Mouse (Mus musculus): Measurements from ENCODE around the gene Lrrc15.

Lrrc15 gene

DNA sequence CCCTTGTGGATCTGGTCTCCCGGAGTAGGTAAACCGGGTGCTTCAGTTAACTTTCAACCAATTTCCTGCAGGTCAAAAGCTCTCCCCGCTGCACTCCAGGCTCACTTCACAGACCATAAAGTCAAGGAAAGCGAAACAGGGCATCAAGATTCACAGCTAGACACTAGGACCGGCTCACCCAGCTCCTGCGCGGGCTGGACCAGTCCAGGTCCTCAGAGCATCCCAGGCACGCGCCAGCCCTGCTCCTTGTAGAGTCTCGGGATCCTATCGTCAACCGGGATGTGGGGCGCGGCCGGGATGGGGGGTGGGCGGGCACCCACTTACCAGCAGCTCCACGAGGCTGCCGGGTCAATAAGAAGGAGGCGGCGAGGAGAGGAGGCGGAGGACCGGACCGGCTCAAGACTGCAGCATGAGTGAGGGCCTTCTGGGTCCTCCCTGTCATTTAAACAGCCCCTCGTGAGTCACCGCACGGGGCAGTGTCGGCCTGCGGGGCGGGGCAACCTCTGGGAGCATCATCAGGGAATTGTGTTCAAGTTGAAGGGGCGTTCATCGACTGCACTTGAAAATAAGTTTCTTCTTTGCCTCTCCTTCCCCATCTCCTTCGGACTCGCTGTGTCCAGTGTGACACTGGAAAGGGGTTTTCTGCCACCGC is at the start of gene Lrrc15:
Gene Lrrc15, minus strand, starts transcription at position 413 of the 652 bp plus-strand sequence.
- in situ Hi-C loops (cut with MboI; ENCODE audit: low pct_unique_long_range_greater_than_20kb in 1 of 2, low sequenced_read_pairs in 2 of 2, unreplicated experiment in 1 of 2), result no loop called here

DNA sequence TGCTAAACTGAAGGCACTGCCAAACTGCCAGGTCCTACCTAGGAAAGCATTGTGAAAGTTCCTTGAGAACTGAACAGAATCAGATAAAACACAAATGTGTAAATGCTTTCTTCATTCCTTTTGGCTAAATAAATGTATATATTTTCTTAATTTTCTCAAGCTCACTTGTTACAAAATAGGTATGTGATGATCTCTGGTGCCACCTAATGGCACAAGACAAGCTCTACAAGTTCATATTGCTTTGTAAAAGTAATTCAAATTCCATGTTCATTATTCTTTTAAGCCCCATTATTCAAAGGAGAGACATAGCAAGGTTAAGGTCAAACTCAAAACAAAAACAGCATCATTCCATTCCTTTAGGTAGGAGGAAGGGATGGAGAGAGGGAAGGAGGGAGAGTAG is 31.2 kb upstream of the Lrrc15 start:
- in situ Hi-C loops (cut with MboI; ENCODE audit: low pct_unique_long_range_greater_than_20kb in 1 of 2, low sequenced_read_pairs in 2 of 2, unreplicated experiment in 1 of 2), result no loop called here

DNA sequence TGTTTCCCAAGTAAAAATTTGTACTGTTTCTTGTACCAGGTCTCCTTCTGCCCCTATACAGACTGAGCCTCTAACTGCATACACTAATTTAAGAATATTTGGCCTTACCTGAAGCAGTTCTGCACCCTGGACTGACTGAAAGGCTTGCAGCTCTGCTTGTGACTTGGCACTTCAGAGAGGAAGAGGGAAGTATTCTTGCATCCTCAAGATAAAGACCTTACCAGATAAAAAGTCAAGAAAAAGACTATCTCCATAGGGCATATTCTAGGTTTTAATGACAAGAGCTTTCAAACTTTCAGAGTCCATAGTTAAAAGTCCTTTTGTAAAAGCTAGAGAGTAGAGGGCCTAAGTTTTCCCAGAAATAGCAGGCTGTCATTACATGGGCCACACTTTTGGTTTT is 27.6 kb upstream of the Lrrc15 start, which contains the start of gene Gp5:
Gene Gp5, minus strand, starts transcription at position 133 of the 400 bp plus-strand sequence.
- in situ Hi-C loops (cut with MboI; ENCODE audit: low pct_unique_long_range_greater_than_20kb in 1 of 2, low sequenced_read_pairs in 2 of 2, unreplicated experiment in 1 of 2), result no loop called here

DNA sequence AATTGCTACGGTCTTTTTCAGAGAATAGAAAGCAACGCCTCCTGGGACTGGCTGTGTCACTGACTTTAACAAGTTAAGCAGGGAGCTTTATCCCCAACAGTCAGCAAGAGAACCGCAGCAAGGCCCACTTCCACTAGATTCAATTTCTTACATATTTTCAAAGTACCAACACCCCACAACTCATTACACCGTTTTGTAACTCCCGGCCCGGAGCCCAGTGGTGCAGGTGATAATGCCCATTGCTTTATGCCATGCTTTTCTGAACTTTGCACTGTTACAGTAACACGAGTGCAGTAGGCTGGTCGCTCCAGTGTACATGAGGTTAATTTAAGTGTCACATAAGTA is 27.1 kb upstream of the Lrrc15 start:
- in situ Hi-C loops (cut with MboI; ENCODE audit: low pct_unique_long_range_greater_than_20kb in 1 of 2, low sequenced_read_pairs in 2 of 2, unreplicated experiment in 1 of 2), result no loop called here

DNA sequence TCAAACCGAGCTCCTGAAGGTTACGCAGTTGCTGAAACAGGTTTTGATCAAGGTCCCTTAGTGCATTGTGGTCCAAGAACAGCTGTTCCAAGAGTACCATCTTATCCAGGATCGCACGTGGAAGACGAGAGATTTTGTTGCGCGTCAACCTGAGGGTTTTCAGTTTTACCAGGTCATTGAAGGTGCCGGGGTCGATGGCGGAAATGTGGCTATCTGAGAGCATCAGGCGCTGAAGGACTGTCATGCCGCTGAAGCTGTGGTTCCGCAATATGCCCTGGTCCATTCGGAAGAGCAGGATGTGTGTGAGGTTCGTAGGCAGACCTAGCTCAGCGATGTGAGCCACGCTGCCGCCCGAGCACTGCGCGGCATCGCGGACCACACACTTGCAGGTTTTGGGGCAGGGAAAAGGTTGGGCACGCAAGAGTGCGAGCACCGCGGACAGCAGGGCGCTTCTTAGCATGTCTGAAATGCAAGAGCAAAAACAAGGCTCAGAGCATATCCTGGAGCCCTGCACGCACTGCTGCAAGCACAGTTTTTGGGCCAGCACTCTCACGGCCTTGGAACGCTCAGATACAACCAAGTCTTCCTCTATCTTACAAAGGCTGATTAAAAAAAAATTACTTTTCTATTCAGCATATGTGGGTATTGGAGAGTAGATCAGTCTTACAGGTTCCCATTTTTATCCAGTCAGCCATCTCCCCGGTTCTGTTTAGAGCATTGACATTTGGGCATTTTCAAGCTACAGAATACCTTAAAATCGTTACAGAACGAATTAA is 26.5 kb upstream of the Lrrc15 start:
- in situ Hi-C loops (cut with MboI; ENCODE audit: low pct_unique_long_range_greater_than_20kb in 1 of 2, low sequenced_read_pairs in 2 of 2, unreplicated experiment in 1 of 2), result loop anchor here in 1 of 2 experiments (10.0 kb wide), 1 partner anchor 55 kb away; no protein-coding TSS in a partner anchor

DNA sequence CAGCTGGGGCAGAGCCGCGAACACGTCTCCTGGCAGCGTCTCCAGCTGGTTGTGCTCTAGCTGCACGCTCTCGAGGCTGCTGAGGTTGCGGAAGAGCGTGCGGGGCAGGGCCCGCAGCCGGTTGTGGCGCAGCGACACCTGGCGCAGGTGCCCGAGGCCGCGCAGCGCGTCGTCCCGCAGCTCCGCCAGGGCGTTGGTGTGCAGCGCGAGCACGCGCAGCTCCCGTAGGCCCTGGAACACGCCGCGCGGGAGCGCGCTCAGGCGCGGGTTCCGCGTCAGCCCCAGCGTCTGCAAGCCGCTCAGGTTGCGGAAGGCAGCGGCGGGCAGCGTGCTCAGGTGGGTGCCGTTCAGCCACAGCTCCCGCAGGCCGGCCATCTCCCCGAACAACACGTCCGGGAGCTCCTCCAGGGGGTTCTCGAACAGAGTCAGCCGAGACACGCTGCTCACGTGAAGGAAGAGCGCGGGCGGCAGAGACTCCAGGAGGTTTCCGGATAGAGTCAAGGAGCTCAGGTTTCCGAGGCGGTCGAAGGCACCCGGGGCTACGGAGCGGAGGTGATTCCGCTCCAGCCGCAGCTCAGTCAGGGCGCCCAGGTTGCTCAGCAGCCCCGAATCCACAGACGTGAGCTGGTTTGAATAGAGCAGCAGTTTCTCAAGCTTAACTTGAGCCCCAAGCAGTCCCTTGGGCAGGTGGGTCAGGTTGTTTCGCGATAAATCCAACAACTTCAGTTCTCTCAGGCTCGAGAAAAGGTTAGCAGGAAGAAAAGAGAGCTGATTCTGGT is 25.7 kb upstream of the Lrrc15 start:
- in situ Hi-C loops (cut with MboI; ENCODE audit: low pct_unique_long_range_greater_than_20kb in 1 of 2, low sequenced_read_pairs in 2 of 2, unreplicated experiment in 1 of 2), result loop anchor here in 1 of 2 experiments (10.0 kb wide), 1 partner anchor 54 kb away; no protein-coding TSS in a partner anchor

DNA sequence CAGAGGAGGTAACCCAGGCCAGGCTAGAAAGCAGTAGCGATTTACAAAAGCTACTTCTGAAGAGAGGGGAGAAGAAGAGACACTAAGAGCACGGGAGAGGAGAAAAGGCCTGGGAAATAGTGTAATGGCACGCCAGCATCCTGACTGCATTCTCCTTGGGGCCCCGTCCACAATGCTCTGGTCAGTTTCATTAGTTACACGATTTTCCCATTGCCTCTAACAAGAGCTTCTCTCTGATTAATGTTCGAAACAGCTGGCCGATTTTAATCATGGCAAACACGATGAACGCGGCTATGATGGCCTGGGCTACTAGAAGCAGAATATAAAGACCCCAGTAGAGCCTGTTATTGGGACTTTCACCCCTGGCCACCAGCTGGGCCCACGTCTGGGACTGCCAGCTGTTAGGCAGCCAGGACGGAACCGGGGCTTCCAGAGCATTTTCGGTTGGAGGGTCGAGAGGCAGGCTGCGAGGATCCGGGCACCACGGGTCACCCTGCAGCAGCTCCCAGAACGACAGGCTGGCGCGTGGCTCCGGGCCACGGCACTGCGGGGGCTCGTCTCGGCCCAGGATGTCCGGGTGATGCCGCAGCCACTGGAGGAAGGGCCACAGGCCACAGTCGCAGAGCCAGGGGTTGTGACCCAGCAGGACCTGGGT is 25.0 kb upstream of the Lrrc15 start:
- in situ Hi-C loops (cut with MboI; ENCODE audit: low pct_unique_long_range_greater_than_20kb in 1 of 2, low sequenced_read_pairs in 2 of 2, unreplicated experiment in 1 of 2), result loop anchor here in 1 of 2 experiments (10.0 kb wide), 1 partner anchor 53 kb away; no protein-coding TSS in a partner anchor

DNA sequence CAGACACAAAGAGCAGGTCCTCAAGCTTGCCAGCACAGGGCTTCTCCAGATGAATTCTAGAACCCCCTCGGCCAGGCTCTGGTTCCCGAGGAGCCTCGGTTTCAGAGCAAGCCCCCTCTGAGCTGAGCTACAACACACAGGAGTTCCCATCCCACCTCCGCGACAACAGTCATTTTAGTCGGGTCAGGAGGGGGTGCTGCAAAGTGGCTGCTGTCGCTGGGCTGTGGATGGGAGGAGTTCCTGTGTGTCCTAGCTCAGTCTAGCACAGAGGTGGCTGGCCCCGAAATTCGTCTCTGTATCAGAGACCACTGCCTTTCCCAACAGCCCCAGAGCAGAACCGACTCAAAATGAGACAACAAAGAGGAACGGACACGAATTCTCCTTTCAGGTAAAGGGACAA is 24.2 kb upstream of the Lrrc15 start:
- in situ Hi-C loops (cut with MboI; ENCODE audit: low pct_unique_long_range_greater_than_20kb in 1 of 2, low sequenced_read_pairs in 2 of 2, unreplicated experiment in 1 of 2), result loop anchor here in 1 of 2 experiments (10.0 kb wide), 1 partner anchor 53 kb away; no protein-coding TSS in a partner anchor

DNA sequence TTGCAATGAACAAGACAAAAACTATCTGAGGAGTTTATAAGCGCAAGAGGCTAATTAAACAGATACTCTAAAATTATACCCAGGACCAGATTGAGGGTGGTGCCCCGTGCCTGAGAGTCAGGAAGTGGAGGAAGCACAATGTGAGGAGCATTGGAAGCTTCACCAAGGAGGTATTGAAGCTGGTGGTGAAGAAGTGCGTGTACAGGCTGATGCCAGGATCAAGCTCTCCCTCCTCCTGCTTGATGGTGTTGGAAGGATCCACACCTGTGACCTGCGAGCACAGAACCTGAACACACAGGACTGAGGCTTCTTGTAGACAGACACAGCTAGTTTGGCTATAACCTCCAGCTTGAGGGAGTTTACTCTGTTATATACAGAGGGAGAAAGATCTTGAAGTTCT is 23.0 kb upstream of the Lrrc15 start:
- in situ Hi-C loops (cut with MboI; ENCODE audit: low pct_unique_long_range_greater_than_20kb in 1 of 2, low sequenced_read_pairs in 2 of 2, unreplicated experiment in 1 of 2), result loop anchor here in 1 of 2 experiments (10.0 kb wide), 1 partner anchor 51 kb away; no protein-coding TSS in a partner anchor

DNA sequence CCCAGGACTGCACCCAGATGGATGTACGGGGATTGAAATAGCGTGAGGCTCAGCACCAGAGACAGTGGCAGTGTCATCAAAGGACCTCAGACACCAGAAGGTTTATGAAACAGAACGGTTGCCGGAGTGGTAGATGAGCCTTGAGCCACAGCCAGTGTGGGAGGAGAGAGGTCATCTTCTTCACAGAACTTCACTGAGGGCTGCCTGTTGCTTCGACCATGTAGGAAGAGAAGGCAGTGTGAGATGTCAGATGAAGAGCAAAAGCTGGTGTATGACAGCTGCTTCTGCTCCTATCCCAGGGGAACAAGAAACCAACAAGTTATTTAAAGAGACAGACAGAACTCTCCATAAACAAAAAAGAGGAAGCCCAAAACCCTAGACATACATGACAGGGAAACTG is 21.2 kb upstream of the Lrrc15 start:
- in situ Hi-C loops (cut with MboI; ENCODE audit: low pct_unique_long_range_greater_than_20kb in 1 of 2, low sequenced_read_pairs in 2 of 2, unreplicated experiment in 1 of 2), result loop anchor here in 1 of 2 experiments (10.0 kb wide), 1 partner anchor 49 kb away; no protein-coding TSS in a partner anchor

DNA sequence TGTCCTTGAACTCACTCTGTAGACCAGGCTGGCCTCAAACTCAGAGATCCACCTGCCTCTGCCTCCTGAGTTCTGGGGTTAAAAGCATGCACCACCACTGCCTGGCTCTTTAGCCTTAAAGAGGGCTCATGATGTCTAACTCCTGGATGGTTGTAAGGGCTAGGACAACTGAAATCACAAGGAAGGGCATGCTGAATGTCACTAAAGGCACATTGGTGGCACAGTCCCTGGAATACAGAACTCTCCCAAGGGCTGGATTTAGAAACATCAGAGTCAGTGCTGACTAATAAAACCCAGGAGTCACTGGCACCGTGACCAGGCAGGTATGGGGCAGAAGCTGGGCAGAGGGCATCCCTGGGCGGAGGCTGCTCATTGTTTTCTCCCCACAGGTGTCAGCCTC is 20.4 kb upstream of the Lrrc15 start:
- in situ Hi-C loops (cut with MboI; ENCODE audit: low pct_unique_long_range_greater_than_20kb in 1 of 2, low sequenced_read_pairs in 2 of 2, unreplicated experiment in 1 of 2), result loop anchor here in 1 of 2 experiments (10.0 kb wide), 1 partner anchor 49 kb away; no protein-coding TSS in a partner anchor

DNA sequence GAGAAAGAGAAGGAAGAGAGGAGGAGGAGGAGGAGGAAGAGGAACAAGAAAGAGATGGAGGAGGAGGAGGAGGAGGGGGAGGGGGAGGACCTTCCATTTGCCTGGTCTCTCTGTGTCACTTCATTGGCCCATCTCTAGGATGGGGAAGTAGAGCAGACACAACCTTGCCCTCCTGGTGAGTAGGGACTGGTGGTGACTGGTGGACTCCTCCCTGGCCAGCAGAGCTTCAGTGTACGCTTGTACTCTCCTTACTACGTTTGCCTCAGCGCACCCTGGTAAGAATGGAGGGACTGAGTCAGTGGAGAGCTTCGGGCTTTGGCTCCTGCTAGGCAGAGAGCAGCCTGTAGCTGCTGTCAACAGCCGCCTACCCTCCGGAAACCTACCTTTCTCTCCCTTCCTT is 19.6 kb upstream of the Lrrc15 start:
- in situ Hi-C loops (cut with MboI; ENCODE audit: low pct_unique_long_range_greater_than_20kb in 1 of 2, low sequenced_read_pairs in 2 of 2, unreplicated experiment in 1 of 2), result loop anchor here in 1 of 2 experiments (10.0 kb wide), 1 partner anchor 48 kb away; no protein-coding TSS in a partner anchor

DNA sequence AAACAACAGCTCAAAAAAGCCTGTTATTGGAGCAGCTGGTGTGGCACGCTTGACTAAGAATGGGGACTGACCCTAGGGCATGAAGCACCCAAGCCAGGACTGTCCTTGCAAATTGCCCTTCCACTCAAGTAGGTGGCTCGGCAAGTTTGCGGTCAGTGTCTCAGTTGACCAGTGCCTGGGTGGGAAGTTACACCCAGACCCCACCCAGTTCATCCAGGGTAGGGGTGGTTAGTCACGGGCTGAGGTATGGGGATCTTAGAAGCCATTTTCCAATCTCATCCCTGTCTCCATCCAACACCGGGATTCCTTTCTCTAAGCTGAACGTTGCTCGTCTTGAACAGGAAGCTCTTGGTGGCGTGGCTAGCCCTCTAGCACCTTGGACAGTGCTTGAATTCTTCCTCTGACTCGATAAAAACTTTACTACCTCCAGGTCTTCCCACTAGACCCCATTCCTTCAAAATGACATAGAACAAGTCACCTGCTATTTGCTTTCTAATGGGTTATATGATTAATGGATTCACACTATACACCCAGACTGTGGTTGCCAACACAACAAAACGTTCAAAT is 16.7 kb upstream of the Lrrc15 start:
- in situ Hi-C loops (cut with MboI; ENCODE audit: low pct_unique_long_range_greater_than_20kb in 1 of 2, low sequenced_read_pairs in 2 of 2, unreplicated experiment in 1 of 2), result loop anchor here in 1 of 2 experiments (10.0 kb wide), 1 partner anchor 45 kb away; no protein-coding TSS in a partner anchor

DNA sequence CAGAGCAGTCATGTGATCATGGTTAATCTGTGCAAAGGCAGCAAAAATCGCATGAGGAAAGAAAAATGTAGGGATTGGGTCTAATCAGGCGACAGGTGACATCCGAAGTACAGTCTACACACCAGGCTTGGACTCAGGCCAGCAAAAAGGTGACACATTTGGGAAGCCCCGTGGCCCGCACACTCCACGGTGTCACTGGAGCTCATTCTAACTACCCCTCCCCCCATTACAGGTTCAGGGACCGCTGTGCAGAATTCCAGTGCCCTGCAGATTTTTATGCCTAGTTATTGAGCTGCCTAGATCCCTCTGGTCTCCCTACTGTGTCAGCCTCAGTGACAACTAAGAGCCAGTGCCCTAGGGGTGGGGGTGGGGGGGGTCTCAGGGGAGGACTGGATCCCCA is 14.4 kb upstream of the Lrrc15 start:
- in situ Hi-C loops (cut with MboI; ENCODE audit: low pct_unique_long_range_greater_than_20kb in 1 of 2, low sequenced_read_pairs in 2 of 2, unreplicated experiment in 1 of 2), result no loop called here

DNA sequence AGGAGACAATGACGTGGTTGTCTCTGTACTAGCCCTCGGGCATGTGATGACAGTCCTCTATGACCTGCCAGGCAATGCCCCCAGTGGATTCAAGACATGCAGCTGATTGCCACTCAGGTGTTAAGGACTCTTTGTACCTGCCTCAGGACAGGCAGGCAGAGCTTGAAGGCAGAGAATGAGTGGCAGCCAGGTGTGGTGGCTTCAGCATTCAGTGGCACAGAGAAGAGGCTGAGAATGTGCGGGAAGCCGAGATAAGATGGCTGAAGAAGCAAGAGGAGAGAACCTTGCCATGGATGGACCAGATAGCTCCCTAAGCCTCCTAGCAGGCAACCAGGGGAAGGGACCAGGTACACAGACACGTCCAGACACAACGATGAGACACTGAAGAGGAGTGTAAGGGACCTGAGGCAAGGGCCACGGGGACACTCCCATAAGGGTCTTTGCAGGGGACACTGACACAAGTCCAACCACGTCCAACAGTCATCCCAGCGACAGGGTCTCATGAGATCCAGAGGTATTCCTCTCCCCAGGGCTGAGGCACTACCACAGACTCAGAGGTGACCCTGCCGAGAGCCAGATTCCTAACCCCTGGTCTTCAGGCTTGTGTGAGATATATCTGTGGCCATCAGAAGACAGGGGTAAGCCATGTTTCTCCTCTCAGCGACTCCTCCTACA is 13.7 kb upstream of the Lrrc15 start:
- in situ Hi-C loops (cut with MboI; ENCODE audit: low pct_unique_long_range_greater_than_20kb in 1 of 2, low sequenced_read_pairs in 2 of 2, unreplicated experiment in 1 of 2), result no loop called here

DNA sequence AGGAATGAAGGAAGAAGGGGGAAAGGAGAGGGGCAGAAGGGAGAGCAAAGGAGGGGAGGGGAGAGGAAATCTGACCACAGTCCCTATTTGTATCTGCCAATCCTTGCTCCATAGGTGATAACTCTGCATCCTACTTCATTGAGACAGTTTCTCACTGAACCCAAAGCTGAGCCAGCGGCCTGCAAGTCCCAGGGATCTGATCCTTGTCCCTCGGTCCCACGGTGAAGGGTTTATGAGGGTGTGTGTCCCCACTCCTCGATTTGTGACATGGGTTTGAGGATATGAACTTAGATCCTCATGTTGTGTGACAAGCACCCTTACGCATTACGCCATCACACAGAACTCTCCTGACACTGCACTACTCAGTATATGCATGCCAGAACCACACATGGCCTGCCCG is 12.1 kb upstream of the Lrrc15 start:
- in situ Hi-C loops (cut with MboI; ENCODE audit: low pct_unique_long_range_greater_than_20kb in 1 of 2, low sequenced_read_pairs in 2 of 2, unreplicated experiment in 1 of 2), result no loop called here

DNA sequence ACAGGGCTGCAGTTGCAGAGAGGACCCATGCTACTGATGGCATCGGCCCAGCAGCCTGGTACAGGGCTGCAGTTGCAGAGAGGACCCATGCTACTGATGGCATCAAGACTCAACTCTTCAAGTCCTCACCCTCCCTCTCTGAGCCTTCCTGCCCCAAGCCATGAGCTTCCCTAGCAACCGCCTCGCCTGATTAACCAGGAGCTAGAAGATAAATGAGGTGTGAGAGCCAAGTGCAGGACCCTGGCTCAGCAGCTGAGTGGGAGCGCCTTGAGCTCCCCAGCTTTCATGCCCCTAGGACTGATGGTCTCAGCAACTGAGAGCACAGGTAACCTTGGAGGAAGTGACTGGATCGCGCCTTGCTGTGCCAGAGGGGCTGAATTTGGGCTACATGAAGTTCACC is 7.4 kb upstream of the Lrrc15 start:
- in situ Hi-C loops (cut with MboI; ENCODE audit: low pct_unique_long_range_greater_than_20kb in 1 of 2, low sequenced_read_pairs in 2 of 2, unreplicated experiment in 1 of 2), result no loop called here
